Mouse (Mus musculus) left cerebral cortex, postnatal 14 days (tissue): ENCODE data around the gene Gng12. TPM values are rescaled to one million over a fixed set of nuclear protein-coding genes. Genes with fewer than 3 reads are reported as not detected.

ENCODE experiments used
- DNase-seq, 2 experiments: peaks; one replicate each; pipeline ENCODE4 v3.0.0; 2021 to 2022; ENCODE audit warnings: low spot score in 2 of 2, mixed read lengths in 1 of 2
- intact Hi-C: fragments of 180-260 bp; cut with DNase I; formaldehyde crosslinking; loops from one replicate; pipeline ENCODE4 v1.15.1; 2025
- total RNA-seq, 2 experiments: library from RNA; stranded (reverse); gene quantifications; 2 replicates each; pipeline ENCODE4 v1.2.3; 2021

Gng12 gene
- total RNA-seq, 2 experiments from 2014 or later: 76.0 to 84.7 TPM

DNA sequence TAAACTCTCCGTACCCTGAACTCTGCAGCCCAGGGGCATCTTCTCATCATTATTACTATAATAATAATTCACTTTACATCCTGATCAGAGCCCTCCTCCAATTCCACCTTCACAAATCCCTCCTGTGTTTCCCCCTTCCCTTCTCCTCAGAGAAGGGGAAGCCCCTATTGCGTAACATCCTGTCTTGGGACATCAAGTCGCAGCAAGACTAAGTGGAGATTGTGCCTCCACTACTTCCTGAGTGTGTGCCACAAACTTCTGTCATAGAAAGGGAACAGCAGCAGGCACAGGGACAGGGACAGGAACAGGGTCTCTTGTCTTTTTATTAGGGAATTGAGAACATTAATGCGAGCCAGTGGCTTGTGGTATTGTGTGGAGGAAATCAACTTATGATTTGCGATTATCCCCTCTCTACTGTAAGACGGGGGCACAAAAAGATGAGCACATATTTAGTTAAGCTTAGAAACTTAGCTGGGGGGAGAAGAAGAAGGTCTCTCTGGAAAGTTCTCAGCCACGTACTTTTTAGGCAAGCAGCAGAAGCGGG lies 173.1 kb downstream of the Gng12 start:
- intact Hi-C loops: no loop called here

DNA sequence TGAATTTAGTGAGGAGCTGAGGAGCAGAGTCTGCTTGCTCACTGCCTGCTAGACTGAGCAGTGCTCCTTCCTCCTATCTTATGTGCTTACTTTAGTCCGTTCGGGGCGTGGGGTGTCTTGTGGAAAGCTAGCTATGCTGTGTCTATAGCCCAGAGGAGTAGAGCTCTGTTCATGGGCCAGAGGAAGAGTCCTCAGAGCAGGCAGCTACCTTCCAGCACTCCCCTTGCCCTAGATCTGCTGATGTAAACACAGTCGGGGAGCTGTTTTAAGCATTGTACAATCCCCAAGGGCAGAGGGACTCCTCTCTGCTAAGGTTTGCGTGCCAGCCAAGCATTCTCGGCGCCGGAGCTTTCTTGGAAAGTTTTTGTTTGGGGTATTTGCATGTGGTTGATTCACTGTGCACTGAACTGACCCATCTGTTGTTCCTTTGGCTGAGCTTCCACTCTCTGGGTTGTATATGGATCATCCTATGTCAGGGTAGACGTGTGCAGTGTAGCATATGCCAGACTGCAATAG lies 173.7 kb downstream of the Gng12 start:
- DNase-seq: no peak
- intact Hi-C loops: no loop called here

More for the DNA sequence above, 173.1 kb downstream of the Gng12 start:
- DNase-seq: no peak

Other genes starting within 250 kb of the Gng12 start
- gene Vmn1r35, start 210.5 kb upstream of the Gng12 start, total RNA-seq: not detected
- gene Vmn1r36, start 177.2 kb upstream of the Gng12 start, total RNA-seq: not detected
- gene Vmn1r37, start 167.0 kb upstream of the Gng12 start, total RNA-seq: not detected
- not detected for gene Vmn1r38, start 113.8 kb upstream of the Gng12 start, total RNA-seq
- gene Vmn1r39, start 85.8 kb upstream of the Gng12 start, total RNA-seq: not detected
- 10 to 100 TPM in 1 of 2 experiments, 1 to 10 TPM in 1; 6.6 to 10.3 TPM for gene Gadd45a, start 141.1 kb downstream of the Gng12 start, total RNA-seq